Mouse (Mus musculus) midbrain, embryonic 16.5 days (tissue): ENCODE results near the gene Cym. TPM values are rescaled to one million over a fixed set of nuclear protein-coding genes. Genes with fewer than 3 reads are reported as not detected.

Experiments used
- ATAC-seq: fragments of 200-750 bp; cut with Nextera tagmentation; 2 replicates; pipeline ENCODE4 v1.8.0; 2017; ENCODE audit warnings: moderate TSS enrichment
- H3K27ac ChIP-seq: fragments of 300-500 bp; sonication (generic); 2 replicates; pipeline ENCODE4 v1.5.1; 2014; ENCODE audit warnings: mild to moderate bottlenecking, low read length, mixed read lengths
- H3K27me3 ChIP-seq: fragments of 300-500 bp; sonication (generic); 2 replicates; pipeline ENCODE4 v1.6.1; 2014; ENCODE audit warnings: low read depth, low read length, mixed read lengths; ENCODE audit not compliant: control insufficient read depth, insufficient read depth
- H3K36me3 ChIP-seq: fragments of 300-500 bp; sonication (generic); 2 replicates; pipeline ENCODE4 v1.6.1; 2014; ENCODE audit warnings: mild to moderate bottlenecking, low read length, moderate library complexity, mixed read lengths; ENCODE audit not compliant: control insufficient read depth, insufficient read depth
- H3K4me1 ChIP-seq: fragments of 300-500 bp; sonication (generic); 2 replicates; pipeline ENCODE4 v1.6.1; 2014; ENCODE audit warnings: mild to moderate bottlenecking, low read length, mixed read lengths; ENCODE audit not compliant: control insufficient read depth, insufficient read depth
- H3K4me2 ChIP-seq: fragments of 300-500 bp; sonication (generic); 2 replicates; pipeline ENCODE4 v1.6.1; 2014; ENCODE audit warnings: mild to moderate bottlenecking, low read length, mixed read lengths
- H3K4me3 ChIP-seq: fragments of 300-500 bp; sonication (generic); 2 replicates; pipeline ENCODE4 v1.5.1; 2014; ENCODE audit warnings: low read depth, mild to moderate bottlenecking, low read length, moderate library complexity, mixed read lengths
- H3K9ac ChIP-seq: fragments of 300-500 bp; sonication (generic); 2 replicates; pipeline ENCODE4 v1.6.1; 2014; ENCODE audit warnings: low read depth, low read length, mixed read lengths
- H3K9me3 ChIP-seq: fragments of 300-500 bp; sonication (generic); replicated peaks from 2 replicates; pipeline ENCODE4 v1.6.1; 2014; ENCODE audit warnings: mild to moderate bottlenecking, low read length, mixed read lengths; ENCODE audit not compliant: control insufficient read depth, poor library complexity, severe bottlenecking
- WGBS: fragments of 180-500 bp; shearing (Covaris S2); extraction: QIAGEN DNeasy Blood & Tissue Kit; methylation state at CpG from one replicate; pipeline ENCODE4 v1.1.7; 2014; 5-methylcytosine and 5-hydroxymethylcytosine counted together
- polyA plus RNA-seq: library from polyadenylated mRNA; unstranded; fragments of >200 nt; fragmentation: Nextera tagmentation; extraction: Ambion mirVana; gene quantifications from 2 replicates; pipeline ENCODE4 v1.2.1, GENCODE M21; 2015

Cym gene
- polyA plus RNA-seq, 1 experiment from 2014 or later = 0.34 TPM

DNA sequence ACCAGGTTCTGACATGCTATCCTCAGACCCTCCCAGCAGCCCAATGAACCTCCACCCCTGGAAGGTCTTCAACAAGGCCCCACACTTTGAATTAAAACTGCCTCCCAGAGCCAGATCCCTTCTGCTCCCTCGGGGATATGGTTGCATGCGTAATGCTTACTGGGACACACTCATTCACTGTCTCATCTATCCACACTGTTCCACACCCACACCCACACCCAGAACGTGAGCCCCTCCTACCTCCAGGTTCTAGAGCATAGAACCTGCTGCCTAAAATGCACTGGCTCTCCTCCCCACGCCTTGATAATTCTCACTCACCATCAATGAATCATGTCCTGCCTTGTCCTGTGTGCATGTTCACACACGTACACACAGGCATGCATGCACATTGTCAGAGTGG lies 6.9 kb downstream of the Cym start:
- H3K4me1 ChIP-seq = no peaks in the 10 kb centered on the region
- H3K36me3 ChIP-seq = no peaks in the 10 kb centered on the region
- no peaks in the 10 kb centered on the region for H3K9me3 ChIP-seq
- no peak overlapping the region for H3K4me3 ChIP-seq
- ATAC-seq = no peak
- no peak overlapping the region for H3K4me2 ChIP-seq
- no peak overlapping the region for H3K9ac ChIP-seq
- H3K27me3 ChIP-seq = no peaks in the 10 kb centered on the region
- no peak overlapping the region for H3K27ac ChIP-seq
- WGBS = 86% methylated on average over 5 of the region's 5 CpGs

GRCm38 (mm10) chr3:107207625-107208253 lies 13.8 kb downstream of the Cym start:
- ATAC-seq = peak; percentile 67

DNA sequence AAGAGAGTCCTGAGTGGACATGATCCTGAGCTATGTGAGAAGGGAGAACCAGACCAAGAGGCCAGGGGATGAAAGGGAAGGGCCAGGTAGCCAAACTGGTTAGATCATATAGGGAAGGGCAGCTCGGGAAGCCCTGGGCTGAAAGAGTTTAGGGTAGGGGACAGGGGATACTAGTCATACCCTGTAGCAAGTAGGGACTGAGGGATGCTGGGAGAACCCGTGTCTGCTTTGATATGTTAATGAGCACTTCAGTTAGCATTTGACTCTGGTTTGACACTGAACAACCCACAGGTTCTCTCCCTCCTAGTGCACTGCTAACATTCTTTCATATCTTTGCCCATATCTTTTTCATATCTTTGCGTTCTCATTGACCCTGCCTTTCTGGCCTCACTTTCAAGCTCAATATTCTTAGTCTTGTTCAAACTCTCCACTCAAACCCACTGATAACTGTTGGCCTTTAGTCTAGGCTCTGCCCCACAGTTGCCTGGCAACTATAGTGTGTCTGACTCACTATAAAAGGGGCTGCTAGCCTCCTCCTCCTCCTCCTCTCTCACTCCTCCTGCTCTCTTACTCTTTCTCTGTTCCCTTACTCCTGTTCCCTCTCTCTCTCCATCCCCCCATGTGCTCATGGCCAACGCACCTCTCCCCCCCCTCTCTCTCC lies 14.9 kb downstream of the Cym start:
- WGBS = 32% methylated on average over 4 of the region's 4 CpGs
- no peaks in the 10 kb centered on the region for H3K27me3 ChIP-seq
- H3K27ac ChIP-seq = no peak overlapping the region
- H3K36me3 ChIP-seq = no peaks in the 10 kb centered on the region
- peaks cover 22% of the 10 kb centered on the region for H3K4me1 ChIP-seq
- H3K4me3 ChIP-seq = no peak overlapping the region
- H3K9me3 ChIP-seq = no peaks in the 10 kb centered on the region
- peak; percentile 10; the same call in 1 of the 2 replicates for ATAC-seq
- no peak overlapping the region for H3K4me2 ChIP-seq
- no peak overlapping the region for H3K9ac ChIP-seq

More at GRCm38 (mm10) chr3:107207625-107208253, 13.8 kb downstream of the Cym start:
- Histone ChIP-seq H3K36me3 (no peaks in the 10 kb centered on the region), H3K4me1 (peaks cover 22% of the 10 kb centered on the region), H3K4me3 (no peak overlapping the region), H3K9ac (no peak overlapping the region), H3K27ac (peak overlapping the region; percentile 23), H3K9me3 (no peaks in the 10 kb centered on the region), H3K4me2 (no peak overlapping the region), H3K27me3 (no peaks in the 10 kb centered on the region)
- 61% methylated on average over 7 of the region's 7 CpGs for WGBS

DNA sequence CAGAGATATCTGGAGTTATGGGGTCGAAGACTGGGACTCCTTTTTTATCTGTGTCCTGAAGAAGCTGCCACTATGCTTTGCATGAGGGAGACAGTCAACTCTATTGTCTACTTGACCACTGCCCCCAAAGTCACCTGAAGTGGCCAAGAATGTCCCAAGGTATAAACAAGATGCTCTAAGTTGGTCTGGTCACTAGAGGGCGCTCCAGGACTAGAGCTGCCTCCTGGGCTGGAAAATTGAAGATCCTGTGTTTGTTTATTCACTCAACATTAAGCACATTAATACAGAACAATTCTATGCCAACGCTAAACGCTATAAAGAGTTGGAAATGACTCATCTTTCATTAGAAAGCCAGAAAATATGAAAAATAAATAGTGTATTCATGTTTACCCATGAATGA lies 15.5 kb downstream of the Cym start:
- no peaks in the 10 kb centered on the region for H3K36me3 ChIP-seq
- H3K27ac ChIP-seq = no peak overlapping the region
- H3K4me3 ChIP-seq = no peak overlapping the region
- peaks cover 25% of the 10 kb centered on the region for H3K4me1 ChIP-seq
- H3K4me2 ChIP-seq = no peak overlapping the region
- no peak for ATAC-seq
- H3K9me3 ChIP-seq = no peaks in the 10 kb centered on the region
- H3K9ac ChIP-seq = no peak overlapping the region
- 16% methylated on average over 4 of the region's 4 CpGs for WGBS
- no peaks in the 10 kb centered on the region for H3K27me3 ChIP-seq

DNA sequence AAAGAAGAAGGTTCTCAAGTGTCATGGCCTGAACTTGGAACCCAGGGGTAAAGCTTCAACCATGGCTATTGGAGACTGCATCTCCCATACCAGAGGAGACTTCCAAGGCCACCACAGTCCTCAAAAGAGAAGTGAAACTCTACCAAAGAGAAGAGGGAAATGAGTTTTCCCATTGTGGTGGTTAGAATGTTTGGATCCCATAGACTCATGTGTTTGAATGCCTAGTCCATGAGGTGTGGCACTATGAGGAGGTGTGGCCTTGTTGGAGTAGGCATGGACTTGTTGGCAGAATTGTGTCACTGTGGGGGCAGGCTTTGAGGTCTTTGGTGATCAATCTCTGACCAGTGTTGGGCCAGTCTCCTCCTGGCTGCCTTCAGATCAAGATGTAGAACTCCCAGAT lies 16.4 kb downstream of the Cym start:
- no peak overlapping the region for H3K4me2 ChIP-seq
- no peak overlapping the region for H3K4me3 ChIP-seq
- no peaks in the 10 kb centered on the region for H3K36me3 ChIP-seq
- no peaks in the 10 kb centered on the region for H3K27me3 ChIP-seq
- H3K4me1 ChIP-seq = peaks cover 25% of the 10 kb centered on the region
- H3K27ac ChIP-seq = no peak overlapping the region
- no peak overlapping the region for H3K9ac ChIP-seq
- no peaks in the 10 kb centered on the region for H3K9me3 ChIP-seq
- ATAC-seq = no peak

- no peak for ATAC-seq
- no peaks in the 10 kb centered on the region for H3K9me3 ChIP-seq
- H3K27me3 ChIP-seq = no peaks in the 10 kb centered on the region
- H3K4me2 ChIP-seq = no peak overlapping the region
- H3K36me3 ChIP-seq = no peaks in the 10 kb centered on the region
- WGBS = 94% methylated on average over 3 of the region's 3 CpGs
- H3K4me3 ChIP-seq = no peak overlapping the region
- no peak overlapping the region for H3K27ac ChIP-seq
- peaks cover 25% of the 10 kb centered on the region for H3K4me1 ChIP-seq
- H3K9ac ChIP-seq = no peak overlapping the region
Observed at GRCm38 (mm10) chr3:107204413-107204812, 17.1 kb downstream of the Cym start.

DNA sequence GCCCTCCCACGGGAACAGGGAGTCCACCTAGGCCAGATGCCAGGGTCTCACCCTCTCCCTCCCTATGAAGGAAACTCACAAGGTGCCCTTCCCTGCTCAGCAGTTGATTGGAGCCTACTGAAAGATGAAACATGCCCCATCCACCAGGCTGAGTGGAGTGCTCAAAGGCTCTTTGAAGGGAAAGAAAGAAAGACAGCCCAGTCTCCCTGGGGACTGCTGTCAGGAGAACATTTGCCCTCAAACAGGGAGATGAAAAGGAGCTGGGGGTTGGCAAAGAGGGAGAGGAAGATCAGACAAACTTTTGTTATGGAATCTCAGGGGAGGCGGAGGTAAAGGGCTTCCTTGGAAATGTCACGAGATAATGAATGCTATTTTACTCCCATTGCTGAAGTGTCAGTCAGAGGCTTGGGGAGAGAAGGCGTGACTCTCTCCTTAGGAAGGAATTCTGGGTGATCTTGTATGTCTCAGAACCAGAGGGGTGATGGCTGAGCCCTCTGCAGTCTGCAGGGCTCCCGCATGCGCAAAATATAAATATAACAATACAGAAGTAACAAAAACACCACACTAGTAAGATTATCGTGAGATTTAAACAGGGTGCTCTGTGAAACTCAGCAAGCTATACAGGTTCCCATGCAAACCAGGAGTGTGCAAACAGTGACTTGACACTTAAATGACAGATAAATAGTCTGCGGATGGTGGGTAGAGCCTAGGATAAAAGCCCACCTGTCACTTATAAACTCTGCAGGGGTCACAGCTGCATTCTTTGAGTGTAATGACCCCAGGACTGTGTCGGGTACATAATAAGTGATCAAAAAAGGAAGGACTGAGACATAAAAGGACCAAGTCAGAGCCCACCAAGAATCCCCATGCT lies 20.0 kb downstream of the Cym start:
- Histone ChIP-seq H3K4me3 (no peak overlapping the region), H3K9ac (no peak overlapping the region), H3K4me2 (no peak overlapping the region), H3K9me3 (no peaks in the 10 kb centered on the region), H3K36me3 (no peaks in the 10 kb centered on the region), H3K27ac (no peak overlapping the region; the same call in 1 of the 2 replicates), H3K4me1 (peaks cover 7% of the 10 kb centered on the region), H3K27me3 (no peaks in the 10 kb centered on the region)
- peak; percentile 84 for ATAC-seq
- 26% methylated on average over 9 of the region's 9 CpGs for WGBS

DNA sequence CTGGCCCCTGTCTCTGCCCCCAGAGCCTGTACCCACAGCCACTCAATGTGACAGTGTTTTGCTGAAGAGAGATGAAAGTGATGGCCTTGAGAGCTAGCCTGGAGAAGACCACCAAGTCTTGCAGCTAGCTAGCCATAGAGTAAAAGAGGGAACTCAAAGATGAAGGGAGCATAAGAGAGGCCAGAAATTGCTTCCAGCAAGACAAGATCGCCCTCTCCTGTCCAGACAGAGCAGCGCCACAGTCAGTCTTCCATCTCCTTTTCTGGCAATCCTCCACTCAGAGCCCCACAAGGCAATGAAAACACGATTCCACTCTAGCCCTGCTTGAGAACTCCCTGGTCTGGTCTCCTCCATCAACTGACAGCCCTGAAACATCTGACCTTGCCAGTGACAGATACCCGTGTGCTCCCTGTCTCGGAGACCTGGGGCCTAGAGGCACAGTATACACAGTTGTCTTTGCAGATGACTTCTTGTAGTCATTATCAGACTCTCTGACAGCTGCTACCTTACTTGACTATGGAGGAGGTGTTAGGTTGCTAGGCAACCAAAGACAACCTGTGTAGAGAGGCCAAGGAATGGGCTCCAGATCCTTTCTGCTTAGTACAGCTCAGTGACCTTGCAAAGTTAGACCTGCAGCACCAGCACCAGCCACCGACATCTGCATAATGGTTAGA lies 33.2 kb downstream of the Cym start:
- no peaks in the 10 kb centered on the region for H3K27me3 ChIP-seq
- H3K27ac ChIP-seq = no peak overlapping the region
- peak; percentile 81 for ATAC-seq
- no peak overlapping the region for H3K9ac ChIP-seq
- H3K4me3 ChIP-seq = no peak overlapping the region
- H3K4me2 ChIP-seq = no peak overlapping the region
- H3K9me3 ChIP-seq = no peaks in the 10 kb centered on the region
- H3K36me3 ChIP-seq = no peaks in the 10 kb centered on the region
- 39% methylated on average over 6 of the region's 6 CpGs for WGBS
- H3K4me1 ChIP-seq = peaks cover 7% of the 10 kb centered on the region
